Mouse (Mus musculus) ES-E14 (cell line): ENCODE measurements around the gene 1700030J22Rik. TPM values are rescaled to one million over a fixed set of nuclear protein-coding genes. Genes with fewer than 3 reads are reported as not detected.
A peak's percentile ranks its signal among the peaks of the same experiment; 100 is the strongest.

Source experiments
- DNase-seq: peaks from one replicate; pipeline ENCODE4 v3.0.0-alpha.2; 2013; ENCODE audit warnings: low read depth, low spot score
- H3K27ac ChIP-seq: 2 replicates; pipeline ENCODE4 v1.5.1; 2012; ENCODE audit warnings: low read depth, mild to moderate bottlenecking, low read length, moderate library complexity, mixed read lengths; ENCODE audit not compliant: poor library complexity, insufficient read depth, severe bottlenecking
- H3K36me3 ChIP-seq: 2 replicates; pipeline ENCODE4 v1.6.1; 2012; ENCODE audit warnings: mild to moderate bottlenecking, low read length, moderate library complexity, mixed read lengths; ENCODE audit not compliant: control insufficient read depth, poor library complexity, insufficient read depth, severe bottlenecking
- H3K4me1 ChIP-seq, 2 experiments: fragments of 150-350 bp in 1 of 2; sonication (generic) in 1 of 2; 2 replicates each; pipeline ENCODE4 v1.6.1; 2012; ENCODE audit warnings: low read length in 2 of 2, mild to moderate bottlenecking in 1 of 2, mixed read lengths in 1 of 2; ENCODE audit not compliant: control insufficient read depth in 2 of 2, insufficient read depth in 2 of 2, poor library complexity in 1 of 2
- H3K4me3 ChIP-seq, 2 experiments: fragments of 150-350 bp in 1 of 2; sonication (generic) in 1 of 2; 2 replicates each; pipeline ENCODE4 v1.5.1; 2012; ENCODE audit warnings: low read length in 2 of 2, low read depth in 1 of 2, mild to moderate bottlenecking in 1 of 2, mixed read lengths in 1 of 2; ENCODE audit not compliant: insufficient read depth in 1 of 2, poor library complexity in 1 of 2, severe bottlenecking in 1 of 2
- H3K9ac ChIP-seq: 2 replicates; pipeline ENCODE4 v1.6.1; 2012; ENCODE audit warnings: low read depth, mild to moderate bottlenecking, low read length, mixed read lengths; ENCODE audit not compliant: poor library complexity, insufficient read depth, severe bottlenecking
- H3K9me3 ChIP-seq: fragments of 150-350 bp; sonication (generic); 2 replicates; pipeline ENCODE4 v1.6.1; 2012; ENCODE audit warnings: low read depth, mild to moderate bottlenecking, low read length; ENCODE audit not compliant: control insufficient read depth, insufficient read depth
- CHD2 ChIP-seq: IDR thresholded peaks from 2 replicates; pipeline ENCODE4 v1.6.1; 2014; ENCODE audit warnings: mild to moderate bottlenecking, low read depth, low read length, inconsistent platforms
- HCFC1 ChIP-seq: IDR thresholded peaks from 2 replicates; pipeline ENCODE4 v1.6.1; 2012; ENCODE audit warnings: low read length, inconsistent platforms, borderline replicate concordance; ENCODE audit not compliant: insufficient read depth
- MAFK ChIP-seq: IDR thresholded peaks from 2 replicates; pipeline ENCODE4 v1.6.1; 2014; ENCODE audit warnings: mild to moderate bottlenecking, low read depth, low read length, inconsistent platforms; ENCODE audit not compliant: insufficient read depth
- ZC3H11A ChIP-seq: IDR thresholded peaks from 2 replicates; pipeline ENCODE4 v1.6.1; 2012; ENCODE audit warnings: low read depth, mild to moderate bottlenecking, inconsistent platforms, low read length, borderline replicate concordance
- ZNF384 ChIP-seq: IDR thresholded peaks from 2 replicates; pipeline ENCODE4 v1.6.1; 2012; ENCODE audit warnings: low read depth, low read length, inconsistent platforms
- in situ Hi-C, 2 experiments: fragments of 600-800 bp; cut with MboI; formaldehyde crosslinking; loops; one replicate each; pipeline ENCODE4 v1.15.1; 2025; ENCODE audit warnings: low sequenced_read_pairs in 2 of 2, inconsistent platforms in 1 of 2; ENCODE audit not compliant: unreplicated experiment in 2 of 2
- total RNA-seq: library from RNA; depleted of rRNA; stranded (reverse); fragments of 300-350 nt; gene quantifications from 2 replicates; pipeline ENCODE4 v1.2.3, GENCODE M21; 2012

The 1700030J22Rik gene
- total RNA-seq, 1 experiment: 1.1 TPM

- H3K4me3 ChIP-seq: no peak overlapping the region
- in situ Hi-C loops: no loop called here
- H3K9me3 ChIP-seq: no peaks in the 10 kb centered on the region
- H3K4me1 ChIP-seq: peaks cover 3 to 7% of the 10 kb centered on the region in 2 experiments; a peak in 3 of 4 replicates
- TF ChIP-seq ZC3H11A: no peak
- TF ChIP-seq HCFC1: no peak
- TF ChIP-seq ZNF384: no peak
- H3K9ac ChIP-seq: no peak overlapping the region
- H3K27ac ChIP-seq: no peak overlapping the region
- DNase-seq: no peak
- peaks cover 30% of the 10 kb centered on the region for H3K36me3 ChIP-seq
These were observed 11.1 kb upstream of the 1700030J22Rik start for GRCm38 (mm10) chr8:116989842-116990241.

DNA sequence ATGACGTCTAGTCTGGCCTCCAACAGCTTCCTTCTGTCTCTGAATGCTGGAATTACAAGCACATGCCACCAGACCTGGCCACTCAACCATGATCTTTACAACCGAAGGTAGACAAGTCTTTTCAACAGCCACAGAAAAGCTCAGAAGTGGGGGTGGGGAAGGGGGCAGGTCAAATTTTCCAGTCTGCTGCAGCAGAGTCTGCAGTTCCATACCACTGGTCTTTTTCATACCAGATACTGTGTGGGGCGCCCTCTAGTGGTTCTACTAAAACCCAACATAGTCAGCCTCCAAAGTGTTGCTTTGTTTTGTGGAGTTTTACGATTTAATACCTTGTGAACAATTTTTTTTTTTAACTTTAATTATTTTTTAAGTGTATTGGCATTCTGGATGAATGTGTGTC lies 1.4 kb upstream of the 1700030J22Rik start:
- in situ Hi-C loops: no loop called here
- Histone ChIP-seq H3K4me3 (no peak overlapping the region), H3K9ac (no peak overlapping the region), H3K36me3 (peaks cover 7% of the 10 kb centered on the region), H3K27ac (no peak overlapping the region), H3K9me3 (no peaks in the 10 kb centered on the region), H3K4me1 (peaks cover 0 to 2% of the 10 kb centered on the region in 2 experiments; a peak in 1 of 4 replicates)
- TF ChIP-seq ZNF384: no peak
- no peak for TF ChIP-seq CHD2
- TF ChIP-seq MAFK: no peak
- no peak for TF ChIP-seq ZC3H11A
- TF ChIP-seq HCFC1: no peak
- DNase-seq: peak; percentile 66

- Histone ChIP-seq H3K4me1 (peaks cover 0 to 16% of the 10 kb centered on the region in 2 experiments; a peak in 1 of 4 replicates), H3K36me3 (no peaks in the 10 kb centered on the region), H3K27ac (no peak overlapping the region), H3K4me3 (peak overlapping the region; percentile 93 to 100), H3K9ac (no peak overlapping the region), H3K9me3 (no peaks in the 10 kb centered on the region)
- DNase-seq: no peak
- TF ChIP-seq CHD2 (no peak), ZNF384 (0 out of 2 replicates have a peak, but pooled peaks have one; percentile 27), HCFC1 (no peak), ZC3H11A (no peak)
- in situ Hi-C loops: no loop called here
These were observed 707 bp downstream of the 1700030J22Rik start for GRCm38 (mm10) chr8:116978052-116978451.

- in situ Hi-C loops: no loop called here
- no peak overlapping the region; the same call in 1 of the 2 replicates for H3K9ac ChIP-seq
- no peak overlapping the region for H3K4me3 ChIP-seq
- H3K36me3 ChIP-seq: no peaks in the 10 kb centered on the region
- no peak for DNase-seq
- peaks cover 2 to 29% of the 10 kb centered on the region in 2 experiments; a peak in 2 of 4 replicates for H3K4me1 ChIP-seq
- no peak for TF ChIP-seq HCFC1
- TF ChIP-seq MAFK: no peak
- TF ChIP-seq ZC3H11A: no peak
- no peak for TF ChIP-seq CHD2
- TF ChIP-seq ZNF384: no peak
- H3K27ac ChIP-seq: peak overlapping the region; percentile 17; the same call in 1 of the 2 replicates
- H3K9me3 ChIP-seq: no peaks in the 10 kb centered on the region
These were observed 3.2 kb downstream of the 1700030J22Rik start for GRCm38 (mm10) chr8:116975606-116976005.

GRCm38 (mm10) chr8:116975066-116975465 lies 3.7 kb downstream of the 1700030J22Rik start:
- Histone ChIP-seq H3K27ac (peak overlapping the region; percentile 17; the same call in 1 of the 2 replicates), H3K9ac (no peak overlapping the region; the same call in 1 of the 2 replicates), H3K9me3 (no peaks in the 10 kb centered on the region), H3K4me3 (no peak overlapping the region), H3K36me3 (no peaks in the 10 kb centered on the region), H3K4me1 (peaks cover 2 to 29% of the 10 kb centered on the region in 2 experiments; a peak in 2 of 4 replicates)
- DNase-seq: no peak
- TF ChIP-seq HCFC1 (no peak), CHD2 (no peak), MAFK (no peak), ZNF384 (no peak), ZC3H11A (no peak)
- in situ Hi-C loops: no loop called here
